Mouse (Mus musculus): ENCODE data around the gene Csrp3.

Csrp3 gene

GRCm38 (mm10) chr7:48847820-48848650, at the start of gene Csrp3:
Gene Csrp3 (minus strand): TSS chr7:48848033.
- no peak for DNase-seq (ENCODE audit: low spot score in 2 of 2)

- no peak for DNase-seq (ENCODE audit: low spot score in 2 of 2)
Observed at GRCm38 (mm10) chr7:48896051-48896450, 48.2 kb upstream of the Csrp3 start.

GRCm38 (mm10) chr7:48895475-48895874, 47.6 kb upstream of the Csrp3 start:
- DNase-seq (ENCODE audit: low spot score in 2 of 2) = no peak

- no peak for DNase-seq (ENCODE audit: low spot score in 2 of 2)
Observed at GRCm38 (mm10) chr7:48894763-48895162, 46.9 kb upstream of the Csrp3 start.

GRCm38 (mm10) chr7:48894152-48894551, 46.3 kb upstream of the Csrp3 start:
- DNase-seq (ENCODE audit: low spot score in 2 of 2) = peak in 1 of 2 experiments; percentile 70

- no peak for DNase-seq (ENCODE audit: low spot score in 2 of 2)
Observed at GRCm38 (mm10) chr7:48893093-48893492, 45.3 kb upstream of the Csrp3 start.

- DNase-seq (ENCODE audit: low spot score in 2 of 2) = no peak
Observed at GRCm38 (mm10) chr7:48891029-48891428, 43.2 kb upstream of the Csrp3 start.

GRCm38 (mm10) chr7:48888751-48889150, 40.9 kb upstream of the Csrp3 start:
- no peak for DNase-seq (ENCODE audit: low spot score in 2 of 2)

GRCm38 (mm10) chr7:48887973-48888372, 40.1 kb upstream of the Csrp3 start:
- no peak for DNase-seq (ENCODE audit: low spot score in 2 of 2)

- no peak for DNase-seq (ENCODE audit: low spot score in 2 of 2)
Observed at GRCm38 (mm10) chr7:48884266-48884611, 36.4 kb upstream of the Csrp3 start.

- no peak for DNase-seq (ENCODE audit: low spot score in 2 of 2)
Observed at GRCm38 (mm10) chr7:48883525-48884265, 35.9 kb upstream of the Csrp3 start.

- DNase-seq (ENCODE audit: low spot score in 2 of 2) = no peak
Observed at GRCm38 (mm10) chr7:48881971-48882609, 34.3 kb upstream of the Csrp3 start.

GRCm38 (mm10) chr7:48881486-48881885, 33.7 kb upstream of the Csrp3 start, which contains the start of gene E2f8:
Gene E2f8 (minus strand): TSS chr7:48881596.
- peak; percentile 38 to 52 for DNase-seq (ENCODE audit: low spot score in 2 of 2)

GRCm38 (mm10) chr7:48880591-48881481, 33.0 kb upstream of the Csrp3 start:
- peak; percentile 95 to 96 for DNase-seq (ENCODE audit: low spot score in 2 of 2)

- DNase-seq (ENCODE audit: low spot score in 2 of 2) = no peak
Observed at GRCm38 (mm10) chr7:48879574-48879973, 31.7 kb upstream of the Csrp3 start.

- no peak for DNase-seq (ENCODE audit: low spot score in 2 of 2)
Observed at GRCm38 (mm10) chr7:48877786-48878390, 30.1 kb upstream of the Csrp3 start.

- peak in 1 of 2 experiments; percentile 30 for DNase-seq (ENCODE audit: low spot score in 2 of 2)
Observed at GRCm38 (mm10) chr7:48876526-48876925, 28.7 kb upstream of the Csrp3 start.

- no peak for DNase-seq (ENCODE audit: low spot score in 2 of 2)
Observed at GRCm38 (mm10) chr7:48875096-48875495, 27.3 kb upstream of the Csrp3 start.

- no peak for DNase-seq (ENCODE audit: low spot score in 2 of 2)
Observed at GRCm38 (mm10) chr7:48871292-48871691, 23.5 kb upstream of the Csrp3 start.

- no peak for DNase-seq (ENCODE audit: low spot score in 2 of 2)
Observed at GRCm38 (mm10) chr7:48870579-48871180, 22.8 kb upstream of the Csrp3 start.

GRCm38 (mm10) chr7:48870144-48870543, 22.3 kb upstream of the Csrp3 start:
- no peak for DNase-seq (ENCODE audit: low spot score in 2 of 2)
